Mouse (Mus musculus) liver, postnatal 0 days (tissue): Measurements from ENCODE around the gene Celf2. TPM values are rescaled to one million over a fixed set of nuclear protein-coding genes. Genes with fewer than 3 reads are reported as not detected.
A peak's percentile ranks its signal among the peaks of the same experiment; 100 is the strongest.

Experiments
- ATAC-seq: fragments of 200-750 bp; cut with Nextera tagmentation; 2 replicates; pipeline ENCODE4 v1.8.0; 2017; ENCODE audit warnings: mild to moderate bottlenecking, moderate library complexity
- DNase-seq: peaks from one replicate; pipeline ENCODE4 v3.0.0-alpha.2; 2016
- H3K27ac ChIP-seq: fragments of 300-500 bp; sonication (generic); 2 replicates; pipeline ENCODE4 v1.5.1; 2014; ENCODE audit warnings: antibody characterized with exemption, moderate library complexity, mild to moderate bottlenecking, low read depth
- H3K27me3 ChIP-seq: fragments of 300-500 bp; sonication (generic); 2 replicates; pipeline ENCODE4 v1.6.1; 2014; ENCODE audit warnings: low read length, control low read depth, mixed read lengths; ENCODE audit not compliant: insufficient read depth
- H3K36me3 ChIP-seq: fragments of 300-500 bp; sonication (generic); replicated peaks from 2 replicates; pipeline ENCODE4 v1.6.1; 2014; ENCODE audit warnings: mild to moderate bottlenecking, control low read depth, low read length, moderate library complexity, mixed read lengths; ENCODE audit not compliant: insufficient read depth
- H3K4me1 ChIP-seq: fragments of 300-500 bp; sonication (generic); 2 replicates; pipeline ENCODE4 v1.6.1; 2014; ENCODE audit warnings: antibody characterized with exemption, mild to moderate bottlenecking, control low read depth; ENCODE audit not compliant: insufficient read depth
- H3K4me2 ChIP-seq: fragments of 300-500 bp; sonication (generic); 2 replicates; pipeline ENCODE4 v1.6.1; 2014; ENCODE audit warnings: low read depth, mild to moderate bottlenecking, low read length, moderate library complexity, mixed read lengths
- H3K4me3 ChIP-seq: fragments of 300-500 bp; sonication (generic); 2 replicates; pipeline ENCODE4 v1.5.1; 2014; ENCODE audit warnings: low read depth, low read length
- H3K9ac ChIP-seq: fragments of 300-500 bp; sonication (generic); replicated peaks from 2 replicates; pipeline ENCODE4 v1.6.1; 2014; ENCODE audit warnings: mild to moderate bottlenecking, moderate library complexity
- H3K9me3 ChIP-seq: fragments of 300-500 bp; sonication (generic); 2 replicates; pipeline ENCODE4 v1.6.1; 2016; ENCODE audit warnings: mild to moderate bottlenecking, control low read depth, low read length, mixed read lengths
- CTCF ChIP-seq: sonication (generic); IDR thresholded peaks from 2 replicates; pipeline ENCODE4 v1.5.1; 2016; ENCODE audit warnings: antibody characterized with exemption, low read depth
- EP300 ChIP-seq: IDR thresholded peaks from 2 replicates; pipeline ENCODE4 v1.6.1; 2016; ENCODE audit warnings: antibody characterized with exemption, low read depth, mild to moderate bottlenecking
- WGBS: fragments of 180-500 bp; shearing (Covaris S2); extraction: QIAGEN DNeasy Blood & Tissue Kit; methylation state at CpG from one replicate; pipeline ENCODE4 v1.1.7; 2014; ENCODE audit not compliant: insufficient replicate concordance; 5-methylcytosine and 5-hydroxymethylcytosine counted together
- polyA plus RNA-seq: library from polyadenylated mRNA; unstranded; fragments of >200 nt; fragmentation: Nextera tagmentation; extraction: Ambion mirVana; gene quantifications from 2 replicates; pipeline ENCODE4 v1.2.1, GENCODE M21; 2015

The Celf2 gene
- polyA plus RNA-seq, 1 experiment from 2014 or later, result 13.5 TPM

DNA sequence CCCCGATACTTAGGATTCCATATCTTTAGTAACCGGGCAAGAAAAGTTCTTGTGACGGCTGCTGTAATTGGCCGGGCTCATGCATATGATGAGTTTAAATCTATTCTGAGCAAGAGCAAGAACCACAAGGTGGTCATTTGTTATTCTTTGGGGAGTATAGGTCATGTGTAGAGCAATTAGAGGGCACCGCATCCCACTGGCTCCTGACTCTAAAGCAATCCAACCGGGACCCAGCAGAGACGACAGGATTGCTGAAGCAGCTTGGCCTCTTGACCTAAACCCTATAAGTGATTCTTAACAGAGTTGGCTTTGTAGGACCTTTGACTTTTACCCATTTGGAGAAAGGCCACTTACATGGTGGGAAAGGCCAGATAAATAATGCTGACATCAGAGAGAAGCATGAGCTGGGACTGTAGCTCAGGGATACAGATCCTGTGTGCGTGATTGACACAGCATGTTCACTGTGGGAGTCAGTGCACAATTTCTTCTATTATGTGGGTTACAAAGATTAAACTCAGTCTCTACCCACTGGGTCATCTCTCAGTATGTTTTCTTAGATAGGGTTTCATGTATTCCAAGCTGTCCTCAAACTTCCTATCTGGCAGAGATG, 338.2 kb downstream of the Celf2 start:
- ATAC-seq (no peak), DNase-seq (no peak)
- TF ChIP-seq EP300 (no peak), CTCF (no peak)
- no peak overlapping the region for H3K9ac ChIP-seq
- H3K4me2 ChIP-seq, result no peak overlapping the region
- no peaks in the 10 kb centered on the region for H3K36me3 ChIP-seq
- no peaks in the 10 kb centered on the region for H3K9me3 ChIP-seq
- no peaks in the 10 kb centered on the region for H3K4me1 ChIP-seq
- WGBS, result 81% methylated on average over 8 of the region's 8 CpGs
- H3K4me3 ChIP-seq, result no peak overlapping the region
- no peaks in the 10 kb centered on the region for H3K27me3 ChIP-seq
- no peak overlapping the region for H3K27ac ChIP-seq

DNA sequence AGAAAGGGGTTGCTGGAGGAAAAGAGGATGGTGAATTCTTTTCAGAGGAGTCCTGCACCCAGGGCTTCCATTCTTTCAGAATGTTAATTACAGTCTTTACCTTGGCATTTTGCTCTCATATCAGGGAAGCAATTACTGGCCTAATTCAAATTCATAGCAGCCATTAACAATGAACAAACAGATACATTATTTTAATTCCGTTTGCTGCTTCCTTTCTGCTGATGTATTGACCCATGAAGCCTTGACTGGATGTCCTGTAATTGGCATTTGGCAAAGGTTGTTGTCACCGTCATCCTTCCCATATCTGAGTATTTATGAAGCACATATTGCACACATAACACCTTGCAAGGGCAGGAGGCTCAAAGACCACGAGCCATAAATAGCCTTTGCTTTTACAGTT, 343.6 kb downstream of the Celf2 start:
- no peak overlapping the region for H3K4me3 ChIP-seq
- no peaks in the 10 kb centered on the region for H3K27me3 ChIP-seq
- DNase-seq (no peak), ATAC-seq (no peak)
- no peak for TF ChIP-seq EP300
- TF ChIP-seq CTCF, result no peak
- H3K9me3 ChIP-seq, result no peaks in the 10 kb centered on the region
- H3K36me3 ChIP-seq, result no peaks in the 10 kb centered on the region
- H3K9ac ChIP-seq, result no peak overlapping the region
- no peak overlapping the region for H3K4me2 ChIP-seq
- H3K27ac ChIP-seq, result no peak overlapping the region
- WGBS, result 66% methylated on average over 3 of the region's 3 CpGs
- H3K4me1 ChIP-seq, result no peaks in the 10 kb centered on the region

DNA sequence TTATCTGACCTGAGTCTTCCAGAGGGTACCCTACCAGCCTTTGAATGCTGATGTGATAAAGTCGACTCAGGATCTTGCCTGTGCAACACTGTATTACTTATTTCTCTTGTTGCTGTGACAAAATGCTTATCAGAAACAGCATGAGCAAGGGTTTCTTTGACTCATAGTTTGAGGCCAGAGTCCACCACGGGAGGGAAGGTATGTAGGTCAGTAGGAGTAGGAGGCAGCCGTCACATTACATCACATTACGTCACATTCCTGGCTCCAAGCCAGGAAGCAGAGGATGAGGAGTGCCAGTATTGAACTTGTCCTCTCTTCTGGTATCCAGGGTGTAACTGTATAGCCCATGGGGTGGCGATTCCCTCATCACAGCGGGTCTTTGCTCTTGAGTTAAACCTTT, 349.3 kb downstream of the Celf2 start:
- DNase-seq (peak; percentile 59), ATAC-seq (peak; percentile 93)
- H3K4me1 ChIP-seq, result no peaks in the 10 kb centered on the region
- TF ChIP-seq EP300, result no peak
- TF ChIP-seq CTCF, result no peak
- no peak overlapping the region for H3K4me2 ChIP-seq
- H3K9ac ChIP-seq, result no peak overlapping the region
- 51% methylated on average over 6 of the region's 6 CpGs for WGBS
- no peaks in the 10 kb centered on the region for H3K27me3 ChIP-seq
- no peaks in the 10 kb centered on the region for H3K9me3 ChIP-seq
- no peak overlapping the region for H3K27ac ChIP-seq
- no peak overlapping the region for H3K4me3 ChIP-seq
- no peaks in the 10 kb centered on the region for H3K36me3 ChIP-seq

DNA sequence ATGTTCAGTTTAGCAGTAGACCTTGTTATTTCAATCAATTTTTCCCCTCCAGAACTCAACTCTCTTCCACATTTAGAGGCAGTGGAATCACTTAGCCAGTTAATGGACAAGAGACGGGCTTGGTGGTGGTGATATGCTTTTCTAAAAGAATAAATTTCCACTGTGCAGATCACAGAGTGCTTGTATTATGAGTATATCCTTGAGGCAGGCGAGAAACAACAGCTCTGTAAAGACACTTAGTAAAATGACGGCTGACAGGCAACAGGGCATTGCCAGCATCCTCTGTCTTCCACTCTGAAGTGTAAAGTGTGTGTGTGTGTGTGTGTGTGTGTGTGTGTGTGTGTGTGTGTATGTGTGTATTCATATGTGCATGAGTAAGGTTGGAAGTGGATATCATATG, 362.1 kb downstream of the Celf2 start:
- H3K9me3 ChIP-seq, result no peaks in the 10 kb centered on the region
- ATAC-seq, result no peak
- H3K36me3 ChIP-seq, result no peaks in the 10 kb centered on the region
- 75% methylated on average over 3 of the region's 3 CpGs for WGBS
- no peak overlapping the region for H3K27ac ChIP-seq
- TF ChIP-seq CTCF, result no peak
- no peak for TF ChIP-seq EP300
- DNase-seq, result no peak
- no peak overlapping the region for H3K4me3 ChIP-seq
- no peak overlapping the region for H3K9ac ChIP-seq
- H3K4me1 ChIP-seq, result no peaks in the 10 kb centered on the region
- H3K27me3 ChIP-seq, result no peaks in the 10 kb centered on the region
- no peak overlapping the region for H3K4me2 ChIP-seq

DNA sequence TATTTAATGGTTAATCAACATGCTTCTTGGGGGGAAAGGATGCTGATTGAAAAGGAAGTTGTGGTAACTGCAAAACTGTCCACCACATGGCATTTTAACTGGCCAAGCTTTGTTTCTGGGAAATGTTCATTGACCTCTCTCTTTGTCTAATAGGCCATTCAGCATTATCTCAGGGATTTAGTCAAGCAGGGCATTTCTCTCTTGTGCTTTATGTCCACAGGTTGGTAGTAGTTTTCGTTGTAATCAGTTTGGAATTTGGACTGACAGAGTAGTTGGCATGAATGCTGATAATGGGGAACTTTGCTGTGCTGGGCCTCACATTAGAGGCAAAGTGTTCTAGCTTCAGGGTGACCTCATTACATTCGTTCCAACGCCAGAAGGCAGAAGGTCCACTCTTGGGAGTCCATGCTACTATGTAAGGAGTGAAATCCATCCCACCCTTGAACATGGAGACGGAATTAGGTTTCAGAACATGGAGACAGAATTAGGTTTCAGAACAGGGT, 363.8 kb downstream of the Celf2 start:
- no peaks in the 10 kb centered on the region for H3K27me3 ChIP-seq
- H3K9me3 ChIP-seq, result no peaks in the 10 kb centered on the region
- H3K36me3 ChIP-seq, result no peaks in the 10 kb centered on the region
- H3K4me1 ChIP-seq, result no peaks in the 10 kb centered on the region
- no peak for ATAC-seq
- no peak overlapping the region for H3K9ac ChIP-seq
- H3K4me3 ChIP-seq, result no peak overlapping the region
- WGBS, result 62% methylated on average over 4 of the region's 4 CpGs
- DNase-seq, result no peak
- TF ChIP-seq CTCF (no peak), EP300 (no peak)
- H3K4me2 ChIP-seq, result no peak overlapping the region
- no peak overlapping the region for H3K27ac ChIP-seq

DNA sequence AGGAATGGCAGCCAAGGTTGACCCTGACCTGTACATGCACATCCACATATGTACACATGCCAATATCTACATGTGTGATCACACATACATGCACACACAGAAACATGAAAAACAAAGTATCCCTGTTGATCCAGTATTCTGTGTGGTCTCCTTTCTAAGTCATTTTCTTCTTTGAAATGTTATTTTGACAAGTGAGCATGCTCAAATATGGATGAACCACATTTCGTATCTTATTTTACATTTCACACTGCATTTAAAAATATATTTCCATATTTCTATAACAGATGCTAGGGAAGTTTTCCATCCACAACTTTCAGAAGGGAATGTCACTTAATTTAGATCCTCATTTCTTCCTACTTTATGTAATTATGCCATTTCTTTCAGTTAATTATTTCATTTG, 364.5 kb downstream of the Celf2 start:
- Histone ChIP-seq H3K27ac (no peak overlapping the region), H3K4me1 (no peaks in the 10 kb centered on the region), H3K9me3 (no peaks in the 10 kb centered on the region), H3K27me3 (no peaks in the 10 kb centered on the region), H3K4me3 (no peak overlapping the region), H3K4me2 (no peak overlapping the region), H3K9ac (no peak overlapping the region), H3K36me3 (no peaks in the 10 kb centered on the region)
- DNase-seq (no peak), ATAC-seq (no peak)
- TF ChIP-seq EP300 (no peak), CTCF (no peak)
- 79% methylated on average over 1 of the region's 1 CpGs for WGBS

DNA sequence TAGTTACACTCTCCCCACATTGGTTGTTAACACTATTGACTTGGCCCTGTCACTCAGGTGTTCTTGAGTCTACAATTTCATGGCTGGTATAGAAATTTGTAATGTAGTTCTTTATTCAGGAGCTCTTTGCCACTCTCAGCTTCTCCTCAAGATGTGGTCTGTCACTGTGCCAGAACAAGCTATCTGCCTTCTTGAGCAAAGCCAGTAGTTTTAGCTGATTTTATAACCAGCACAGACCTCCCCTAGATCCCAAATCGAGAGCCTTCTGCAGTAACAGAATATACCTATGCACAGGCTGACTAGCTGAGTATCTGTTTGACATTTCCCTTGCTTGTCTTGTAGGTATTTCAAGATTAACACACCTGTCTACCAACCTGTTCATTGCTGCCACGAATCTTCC, 386.0 kb downstream of the Celf2 start:
- no peak overlapping the region for H3K4me3 ChIP-seq
- no peak for DNase-seq
- TF ChIP-seq CTCF (no peak), EP300 (no peak)
- no peak overlapping the region for H3K27ac ChIP-seq
- ATAC-seq, result no peak
- no peaks in the 10 kb centered on the region for H3K27me3 ChIP-seq
- H3K9ac ChIP-seq, result no peak overlapping the region
- H3K4me1 ChIP-seq, result no peaks in the 10 kb centered on the region
- WGBS, result 74% methylated on average over 2 of the region's 2 CpGs
- no peaks in the 10 kb centered on the region for H3K36me3 ChIP-seq
- H3K9me3 ChIP-seq, result no peaks in the 10 kb centered on the region
- H3K4me2 ChIP-seq, result no peak overlapping the region
